Mouse (Mus musculus) midbrain, embryonic 12.5 days (tissue): ENCODE results near the gene Gm21943. TPM values are rescaled to one million over a fixed set of nuclear protein-coding genes. Genes with fewer than 3 reads are reported as not detected.
"Not testable (repeated sequence)": the region's sequence is repeated elsewhere in the genome, so short reads cannot be mapped to it uniquely, and the experiment has no call there.

Source experiments
- ATAC-seq: fragments of 200-750 bp; cut with Nextera tagmentation; 2 replicates; pipeline ENCODE4 v1.8.0; 2017; ENCODE audit warnings: low read depth, moderate TSS enrichment, moderate library complexity; ENCODE audit not compliant: low FRiP score
- H3K27ac ChIP-seq: fragments of 300-500 bp; sonication (generic); replicated peaks from 2 replicates; pipeline ENCODE4 v1.5.1; 2016; ENCODE audit warnings: mild to moderate bottlenecking
- H3K27me3 ChIP-seq: fragments of 300-500 bp; sonication (generic); 2 replicates; pipeline ENCODE4 v1.6.1; 2016; ENCODE audit warnings: mild to moderate bottlenecking
- H3K36me3 ChIP-seq: fragments of 300-500 bp; sonication (generic); 2 replicates; pipeline ENCODE4 v1.6.1; 2016
- H3K4me1 ChIP-seq: fragments of 300-500 bp; sonication (generic); 2 replicates; pipeline ENCODE4 v1.6.1; 2016
- H3K4me2 ChIP-seq: fragments of 300-500 bp; sonication (generic); replicated peaks from 2 replicates; pipeline ENCODE4 v1.6.1; 2016; ENCODE audit warnings: mild to moderate bottlenecking, moderate library complexity
- H3K4me3 ChIP-seq: fragments of 300-500 bp; sonication (generic); 2 replicates; pipeline ENCODE4 v1.5.1; 2016; ENCODE audit warnings: mild to moderate bottlenecking
- H3K9ac ChIP-seq: fragments of 300-500 bp; sonication (generic); replicated peaks from 2 replicates; pipeline ENCODE4 v1.6.1; 2016; ENCODE audit warnings: mild to moderate bottlenecking, moderate library complexity
- H3K9me3 ChIP-seq: fragments of 300-500 bp; sonication (generic); 2 replicates; pipeline ENCODE4 v1.6.1; 2016; ENCODE audit warnings: mild to moderate bottlenecking
- WGBS: fragments of 180-500 bp; shearing (Covaris S2); methylation state at CpG from one replicate; pipeline ENCODE4 v1.1.7; 2016; 5-methylcytosine and 5-hydroxymethylcytosine counted together
- polyA plus RNA-seq: library from polyadenylated mRNA; unstranded; fragments of >200 nt; fragmentation: Nextera tagmentation; extraction: Ambion mirVana; gene quantifications from 2 replicates; pipeline ENCODE4 v1.2.1, GENCODE M21; 2016

The Gm21943 gene
- polyA plus RNA-seq = not detected in 2 replicates

GRCm38 (mm10) chrY:57533644-57534043, at the start of gene Gm21943:
Gm21943 (minus strand) TSS chrY:57533744.
- no CpG with 5 or more reads among the region's 4 CpGs for WGBS
- not testable (repeated sequence) for H3K9ac ChIP-seq, H3K4me3 ChIP-seq, H3K4me2 ChIP-seq, H3K9me3 ChIP-seq, H3K4me1 ChIP-seq, H3K27ac ChIP-seq, H3K36me3 ChIP-seq, H3K27me3 ChIP-seq, ATAC-seq

Other genes starting within 250 kb of the Gm21943 start
- gene Gm28961, start 172.0 kb upstream of the Gm21943 start, polyA plus RNA-seq = not detected in 2 replicates